Mouse (Mus musculus) E14TG2a.4 (cell line): ENCODE results near the gene Clic3.

Source experiments
- CTCF ChIP-seq: conservative IDR thresholded peaks from 2 replicates; pipeline ENCODE4 v1.5.1; 2014; ENCODE audit warnings: low read length
- NANOG ChIP-seq: IDR thresholded peaks from 2 replicates; pipeline ENCODE4 v1.6.1; 2014; ENCODE audit warnings: borderline replicate concordance, low read length, mixed read lengths

DNA sequence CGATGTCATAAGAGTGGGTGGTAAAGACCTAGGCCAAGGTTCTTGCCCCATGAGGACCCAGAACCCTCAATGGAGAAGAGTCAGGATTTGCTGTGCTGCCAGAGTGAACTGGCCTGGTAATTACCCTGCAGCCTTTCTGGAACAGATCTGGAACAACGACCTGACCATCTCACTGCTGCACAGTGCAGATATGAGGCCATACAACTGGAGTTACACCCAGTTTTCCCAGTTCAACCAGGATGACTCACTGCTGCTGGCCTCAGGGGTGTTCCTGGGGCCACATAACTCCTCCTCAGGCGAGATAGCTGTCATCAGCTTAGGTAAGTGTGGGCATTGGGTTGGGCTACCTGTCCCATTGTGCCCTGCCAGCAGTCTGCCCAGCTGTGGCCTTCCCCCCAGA is 46.1 kb downstream of the Clic3 start:
- TF ChIP-seq CTCF (no peak), NANOG (no peak)
